Mouse (Mus musculus) midbrain, postnatal 0 days (tissue): ENCODE measurements around the gene Rbm5. TPM values are rescaled to one million over a fixed set of nuclear protein-coding genes. Genes with fewer than 3 reads are reported as not detected.
A peak's percentile ranks its signal among the peaks of the same experiment; 100 is the strongest.

ENCODE experiments used
- ATAC-seq: fragments of 200-750 bp; cut with Nextera tagmentation; 2 replicates; pipeline ENCODE4 v1.8.0; 2017; ENCODE audit warnings: moderate number of reproducible peaks, mild to moderate bottlenecking, moderate TSS enrichment, moderate library complexity; ENCODE audit not compliant: low FRiP score
- DNase-seq: peaks from one replicate; pipeline ENCODE4 v3.0.0-alpha.2; 2015; ENCODE audit warnings: low spot score
- H3K27ac ChIP-seq: fragments of 300-500 bp; sonication (generic); 2 replicates; pipeline ENCODE4 v1.5.1; 2014; ENCODE audit warnings: low read depth, mild to moderate bottlenecking, low read length, mixed read lengths
- H3K27me3 ChIP-seq: fragments of 300-500 bp; sonication (generic); 2 replicates; pipeline ENCODE4 v1.6.1; 2014; ENCODE audit warnings: low read length, control low read depth, mixed read lengths; ENCODE audit not compliant: insufficient read depth
- H3K36me3 ChIP-seq: fragments of 300-500 bp; sonication (generic); 2 replicates; pipeline ENCODE4 v1.6.1; 2014; ENCODE audit warnings: low read length, control low read depth, mixed read lengths; ENCODE audit not compliant: insufficient read depth
- H3K4me1 ChIP-seq: fragments of 300-500 bp; sonication (generic); 2 replicates; pipeline ENCODE4 v1.6.1; 2014; ENCODE audit warnings: mild to moderate bottlenecking, control low read depth, antibody characterized with exemption, low read length, mixed read lengths; ENCODE audit not compliant: insufficient read depth
- H3K4me2 ChIP-seq: fragments of 300-500 bp; sonication (generic); 2 replicates; pipeline ENCODE4 v1.6.1; 2014; ENCODE audit warnings: low read depth, mild to moderate bottlenecking, low read length, mixed read lengths; ENCODE audit not compliant: poor library complexity, severe bottlenecking
- H3K4me3 ChIP-seq: fragments of 300-500 bp; sonication (generic); 2 replicates; pipeline ENCODE4 v1.5.1; 2014; ENCODE audit warnings: low read depth, mild to moderate bottlenecking, low read length, moderate library complexity
- H3K9ac ChIP-seq: fragments of 300-500 bp; sonication (generic); replicated peaks from 2 replicates; pipeline ENCODE4 v1.6.1; 2014; ENCODE audit warnings: mild to moderate bottlenecking, low read length, moderate library complexity, mixed read lengths; ENCODE audit not compliant: poor library complexity, severe bottlenecking
- H3K9me3 ChIP-seq: fragments of 300-500 bp; sonication (generic); 2 replicates; pipeline ENCODE4 v1.6.1; 2016; ENCODE audit warnings: low read length, control low read depth
- CTCF ChIP-seq: IDR thresholded peaks from 2 replicates; pipeline ENCODE4 v1.5.1; 2016; ENCODE audit warnings: antibody characterized with exemption, mild to moderate bottlenecking
- WGBS: fragments of 180-500 bp; shearing (Covaris S2); extraction: QIAGEN DNeasy Blood & Tissue Kit; methylation state at CpG from one replicate; pipeline ENCODE4 v1.1.7; 2014; 5-methylcytosine and 5-hydroxymethylcytosine counted together
- polyA plus RNA-seq: library from polyadenylated mRNA; unstranded; fragments of >200 nt; fragmentation: Nextera tagmentation; extraction: Ambion mirVana; gene quantifications from 2 replicates; pipeline ENCODE4 v1.2.1, GENCODE M21; 2015
- total RNA-seq: library from RNA; depleted of rRNA; stranded (reverse); fragments of >200 nt; gene quantifications from 2 replicates; pipeline ENCODE4 v1.2.3, GENCODE M21; 2014; rRNA removed

Rbm5 gene
- total and polyA plus RNA-seq, 2 experiments from 2014 or later: 142 to 160 TPM

DNA sequence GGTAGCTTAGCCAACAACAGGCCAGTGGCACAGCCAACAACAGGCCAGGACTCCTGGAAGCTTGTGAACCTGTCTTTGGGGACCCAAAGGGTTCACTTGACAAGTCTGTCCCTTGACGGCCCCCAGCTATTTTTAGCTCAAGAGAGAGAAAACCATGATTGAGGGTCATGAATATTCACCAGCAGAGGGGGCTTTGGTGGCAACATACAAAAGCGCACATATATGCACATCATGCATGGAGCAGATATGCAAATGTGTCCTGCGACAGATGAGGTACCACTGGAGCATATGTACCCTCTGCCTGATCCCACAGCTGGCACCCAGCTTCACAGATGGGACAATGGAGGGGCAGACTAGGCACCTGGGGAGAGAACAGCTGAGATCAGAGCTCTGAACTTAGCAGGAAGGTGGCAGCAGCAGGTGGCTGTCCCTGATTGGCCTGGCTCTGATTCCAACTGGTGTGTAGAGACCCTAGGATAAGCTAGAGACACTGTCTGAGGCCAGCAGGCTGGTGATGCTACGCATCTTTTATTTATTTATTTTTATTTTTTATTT lies 77.3 kb downstream of the Rbm5 start:
- WGBS: 54% methylated on average over 4 of the region's 4 CpGs
- ATAC-seq (no peak), DNase-seq (no peak)
- Histone ChIP-seq H3K4me3 (no peak overlapping the region), H3K27ac (no peak overlapping the region), H3K4me1 (peaks cover 8% of the 10 kb centered on the region; the same call in 1 of the 2 replicates), H3K4me2 (no peak overlapping the region), H3K27me3 (no peaks in the 10 kb centered on the region), H3K36me3 (peaks cover 41% of the 10 kb centered on the region), H3K9me3 (no peaks in the 10 kb centered on the region), H3K9ac (no peak overlapping the region)
- TF ChIP-seq CTCF: peak; percentile 52

DNA sequence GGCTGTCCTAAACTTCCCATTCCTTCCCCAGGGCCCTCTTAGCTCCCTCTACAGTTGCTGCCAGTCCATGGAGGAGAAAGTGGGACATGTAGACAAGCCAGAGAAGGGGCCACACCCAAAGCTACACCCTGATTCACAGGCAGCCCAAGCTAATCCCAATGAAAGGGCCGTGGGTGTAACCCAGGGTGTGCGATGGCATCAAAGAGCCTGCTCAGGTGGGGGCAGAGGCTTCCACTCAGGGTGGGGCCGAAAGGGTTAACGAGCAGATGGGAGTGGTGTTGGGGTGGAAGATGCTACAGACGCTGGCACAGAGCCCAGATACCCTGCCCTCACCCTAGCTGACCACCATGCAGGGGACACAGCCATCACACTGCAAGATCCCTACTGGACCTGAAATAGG lies 78.0 kb downstream of the Rbm5 start:
- H3K27me3 ChIP-seq: no peaks in the 10 kb centered on the region
- peaks cover 46% of the 10 kb centered on the region for H3K36me3 ChIP-seq
- ATAC-seq (no peak), DNase-seq (no peak)
- H3K9me3 ChIP-seq: no peaks in the 10 kb centered on the region
- H3K4me1 ChIP-seq: peaks cover 2% of the 10 kb centered on the region; the same call in 1 of the 2 replicates
- H3K4me2 ChIP-seq: no peak overlapping the region
- H3K4me3 ChIP-seq: no peak overlapping the region
- H3K9ac ChIP-seq: no peak overlapping the region
- no peak for TF ChIP-seq CTCF
- 67% methylated on average over 5 of the region's 5 CpGs for WGBS
- H3K27ac ChIP-seq: no peak overlapping the region

DNA sequence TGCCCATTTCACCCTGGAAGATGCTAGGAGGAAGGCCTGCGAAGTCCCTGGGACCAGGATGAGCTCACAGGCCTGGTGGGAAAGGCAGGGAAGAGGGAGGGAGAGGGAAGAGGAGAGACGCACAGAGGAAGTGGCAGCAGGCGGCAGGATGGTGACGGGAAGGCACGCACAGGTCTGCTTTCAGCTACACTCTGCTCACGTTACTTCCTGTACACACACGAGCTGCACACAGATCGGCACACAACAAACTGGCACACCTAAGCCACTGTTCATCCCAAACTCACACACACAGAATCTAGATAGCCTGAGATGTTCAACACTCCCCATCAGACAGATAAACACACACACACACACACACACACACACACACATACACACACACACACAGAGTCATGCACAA lies 80.4 kb downstream of the Rbm5 start:
- no peak overlapping the region for H3K9ac ChIP-seq
- no peak overlapping the region for H3K4me3 ChIP-seq
- no peak overlapping the region for H3K4me2 ChIP-seq
- no peak for ATAC-seq
- peaks cover 46% of the 10 kb centered on the region for H3K36me3 ChIP-seq
- H3K27ac ChIP-seq: no peak overlapping the region
- no peaks in the 10 kb centered on the region for H3K27me3 ChIP-seq
- 77% methylated on average over 8 of the region's 8 CpGs for WGBS
- no peaks in the 10 kb centered on the region for H3K9me3 ChIP-seq
- no peak for TF ChIP-seq CTCF
- no peak for DNase-seq
- H3K4me1 ChIP-seq: no peaks in the 10 kb centered on the region

Other genes starting within 250 kb of the Rbm5 start
- 57.8 and 70.4 TPM in 2 replicates for gene Tmem115, start 237.1 kb downstream of the Rbm5 start, total RNA-seq
- 51.9 and 53.6 TPM in 2 replicates for gene Tmem115, start 237.1 kb downstream of the Rbm5 start, polyA plus RNA-seq
- 39.0 and 50.8 TPM in 2 replicates for gene Cyb561d2, start 228.8 kb downstream of the Rbm5 start, total RNA-seq
- gene Cyb561d2, start 228.8 kb downstream of the Rbm5 start, polyA plus RNA-seq: 50.0 and 58.1 TPM in 2 replicates
- gene Nprl2, start 228.8 kb downstream of the Rbm5 start, total RNA-seq: 55.5 and 68.7 TPM in 2 replicates
- 60.0 and 66.5 TPM in 2 replicates for gene Nprl2, start 228.8 kb downstream of the Rbm5 start, polyA plus RNA-seq
- 3.3 and 4.2 TPM in 2 replicates for gene Zmynd10, start 223.7 kb downstream of the Rbm5 start, total RNA-seq
- 4.9 and 5.0 TPM in 2 replicates for gene Zmynd10, start 223.7 kb downstream of the Rbm5 start, polyA plus RNA-seq
- gene Rassf1, start 219.4 kb downstream of the Rbm5 start, total RNA-seq: 21.1 and 25.7 TPM in 2 replicates
- 33.4 and 36.6 TPM in 2 replicates for gene Rassf1, start 219.4 kb downstream of the Rbm5 start, polyA plus RNA-seq
- 136 and 142 TPM in 2 replicates for gene Tusc2, start 207.7 kb downstream of the Rbm5 start, total RNA-seq
- gene Tusc2, start 207.7 kb downstream of the Rbm5 start, polyA plus RNA-seq: 132 and 137 TPM in 2 replicates
- gene Hyal2, start 203.1 kb downstream of the Rbm5 start, total RNA-seq: 65.3 and 65.4 TPM in 2 replicates
- 42.7 and 47.9 TPM in 2 replicates for gene Hyal2, start 203.1 kb downstream of the Rbm5 start, polyA plus RNA-seq
- 2.4 and 3.5 TPM in 2 replicates for gene Hyal1, start 194.1 kb downstream of the Rbm5 start, total RNA-seq
- 2.5 and 2.9 TPM in 2 replicates for gene Hyal1, start 194.1 kb downstream of the Rbm5 start, polyA plus RNA-seq
- gene Naa80, start 192.1 kb downstream of the Rbm5 start, total RNA-seq: 22.7 and 35.4 TPM in 2 replicates
- gene Naa80, start 192.1 kb downstream of the Rbm5 start, polyA plus RNA-seq: 20.4 and 24.4 TPM in 2 replicates
- gene Hyal3, start 190.2 kb downstream of the Rbm5 start, total RNA-seq: 1.1 and 4.3 TPM in 2 replicates
- gene Hyal3, start 190.2 kb downstream of the Rbm5 start, polyA plus RNA-seq: 1.8 and 2.2 TPM in 2 replicates
- gene Ifrd2, start 183.4 kb downstream of the Rbm5 start, total RNA-seq: 8.4 and 8.9 TPM in 2 replicates
- 6.5 and 7.5 TPM in 2 replicates for gene Ifrd2, start 183.4 kb downstream of the Rbm5 start, polyA plus RNA-seq
- 5.7 and 16.7 TPM in 2 replicates for gene Sema3b, start 161.8 kb downstream of the Rbm5 start, total RNA-seq
- gene Sema3b, start 161.8 kb downstream of the Rbm5 start, polyA plus RNA-seq: 4.0 and 5.1 TPM in 2 replicates
- gene Gnai2, start 135.6 kb downstream of the Rbm5 start, total RNA-seq: 224 and 241 TPM in 2 replicates
- gene Gnai2, start 135.6 kb downstream of the Rbm5 start, polyA plus RNA-seq: 260 and 264 TPM in 2 replicates
- 70.0 and 94.5 TPM in 2 replicates for gene Slc38a3, start 101.5 kb downstream of the Rbm5 start, total RNA-seq
- 37.6 and 44.6 TPM in 2 replicates for gene Slc38a3, start 101.5 kb downstream of the Rbm5 start, polyA plus RNA-seq
- gene Gnat1, start 91.3 kb downstream of the Rbm5 start, total RNA-seq: 0.52 and 0.55 TPM in 2 replicates
- 2.3 and 2.6 TPM in 2 replicates for gene Gnat1, start 91.3 kb downstream of the Rbm5 start, polyA plus RNA-seq
- 115 and 120 TPM in 2 replicates for gene Sema3f, start 60.5 kb downstream of the Rbm5 start, total RNA-seq
- 13.5 and 14.1 TPM in 2 replicates for gene Sema3f, start 60.5 kb downstream of the Rbm5 start, polyA plus RNA-seq
- 81.3 and 87.9 TPM in 2 replicates for gene Rbm6, start 102.2 kb upstream of the Rbm5 start, total RNA-seq
- gene Rbm6, start 102.2 kb upstream of the Rbm5 start, polyA plus RNA-seq: 48.8 and 57.9 TPM in 2 replicates
- 23.9 and 24.9 TPM in 2 replicates for gene Mon1a, start 117.2 kb upstream of the Rbm5 start, total RNA-seq
- 16.7 and 18.1 TPM in 2 replicates for gene Mon1a, start 117.2 kb upstream of the Rbm5 start, polyA plus RNA-seq
- 1.2 and 1.8 TPM in 2 replicates for gene Mst1r, start 135.9 kb upstream of the Rbm5 start, total RNA-seq
- 1.1 and 1.2 TPM in 2 replicates for gene Mst1r, start 135.9 kb upstream of the Rbm5 start, polyA plus RNA-seq
- 0.05 TPM in 1 of 2 replicates, not detected in the other for gene Actl11, start 157.5 kb upstream of the Rbm5 start, total RNA-seq
- not detected in 2 replicates for gene Actl11, start 157.5 kb upstream of the Rbm5 start, polyA plus RNA-seq
- gene Camkv, start 164.7 kb upstream of the Rbm5 start, total RNA-seq: 133 and 153 TPM in 2 replicates
- 136 and 149 TPM in 2 replicates for gene Camkv, start 164.7 kb upstream of the Rbm5 start, polyA plus RNA-seq
- 9.0 and 11.4 TPM in 2 replicates for gene Traip, start 179.1 kb upstream of the Rbm5 start, total RNA-seq
- gene Traip, start 179.1 kb upstream of the Rbm5 start, polyA plus RNA-seq: 11.6 and 12.0 TPM in 2 replicates
- 1.9 and 4.2 TPM in 2 replicates for gene Uba7, start 204.5 kb upstream of the Rbm5 start, total RNA-seq
- gene Uba7, start 204.5 kb upstream of the Rbm5 start, polyA plus RNA-seq: 5.0 and 5.7 TPM in 2 replicates
- 0.55 TPM in 1 of 2 replicates, not detected in the other for gene Gm20661, start 212.1 kb upstream of the Rbm5 start, total RNA-seq
- 0.33 and 0.48 TPM in 2 replicates for gene Gm20661, start 212.1 kb upstream of the Rbm5 start, polyA plus RNA-seq
- 12.3 and 14.8 TPM in 2 replicates for gene Inka1, start 214.9 kb upstream of the Rbm5 start, total RNA-seq
- gene Inka1, start 214.9 kb upstream of the Rbm5 start, polyA plus RNA-seq: 16.2 and 18.1 TPM in 2 replicates
- 0.42 and 5.6 TPM in 2 replicates for gene Cdhr4, start 221.5 kb upstream of the Rbm5 start, total RNA-seq
- 0.59 and 1.1 TPM in 2 replicates for gene Cdhr4, start 221.5 kb upstream of the Rbm5 start, polyA plus RNA-seq
- 3.6 TPM in 1 of 2 replicates, not detected in the other for gene Gm20662, start 225.4 kb upstream of the Rbm5 start, total RNA-seq
- gene Gm20662, start 225.4 kb upstream of the Rbm5 start, polyA plus RNA-seq: 0.31 TPM in 1 of 2 replicates, not detected in the other
- 249 and 272 TPM in 2 replicates for gene Ip6k1, start 231.5 kb upstream of the Rbm5 start, total RNA-seq
- 90.5 and 94.1 TPM in 2 replicates for gene Ip6k1, start 231.5 kb upstream of the Rbm5 start, polyA plus RNA-seq